Mouse (Mus musculus) G1E (cell line): ENCODE data around the gene Ereg. TPM values are rescaled to one million over a fixed set of nuclear protein-coding genes. Genes with fewer than 3 reads are reported as not detected.

Experiments
- ATAC-seq: 2 replicates; pipeline ENCODE4 v1.8.0; 2016; ENCODE audit warnings: mild to moderate bottlenecking; ENCODE audit not compliant: insufficient number of reproducible peaks, poor library complexity, low FRiP score, severe bottlenecking; ENCODE audit errors: extremely low read depth
- DNase-seq: peaks from one replicate; pipeline ENCODE4 v3.0.0; 2012; ENCODE audit warnings: low spot score
- H3K27me3 ChIP-seq: 2 replicates; pipeline ENCODE4 v1.6.1; 2012; ENCODE audit warnings: mild to moderate bottlenecking, low read length, inconsistent platforms; ENCODE audit not compliant: insufficient read depth
- H3K36me3 ChIP-seq: replicated peaks from 2 replicates; pipeline ENCODE3; 2012; ENCODE audit warnings: mild to moderate bottlenecking, inconsistent platforms
- H3K4me1 ChIP-seq: 2 replicates; pipeline ENCODE4 v1.6.1; 2012; ENCODE audit warnings: low read depth, low read length, inconsistent platforms, mixed read lengths; ENCODE audit not compliant: insufficient read depth
- H3K4me3 ChIP-seq: 2 replicates; pipeline ENCODE4 v1.5.1; 2012; ENCODE audit warnings: low read depth, mild to moderate bottlenecking, inconsistent platforms, low read length, moderate library complexity, mixed read lengths
- H3K9me3 ChIP-seq: replicated peaks from 2 replicates; pipeline ENCODE4 v1.6.1; 2012; ENCODE audit warnings: inconsistent platforms
- CTCF ChIP-seq: IDR thresholded peaks from 2 replicates; pipeline ENCODE4 v1.5.1; 2012; ENCODE audit warnings: low read depth, low read length, inconsistent platforms, mixed read lengths
- GATA1 ChIP-seq: IDR thresholded peaks from 2 replicates; pipeline ENCODE4 v1.6.1; 2012; ENCODE audit warnings: borderline replicate concordance, low read length, inconsistent platforms, mixed read lengths
- GATA2 ChIP-seq: IDR thresholded peaks from 2 replicates; pipeline ENCODE4 v1.6.1; 2012; ENCODE audit warnings: low read depth, low read length, inconsistent platforms, borderline replicate concordance
- POLR2AphosphoS5 ChIP-seq: IDR thresholded peaks from 2 replicates; pipeline ENCODE4 v1.6.1; 2012; ENCODE audit warnings: low read depth, low read length, inconsistent platforms; ENCODE audit not compliant: insufficient replicate concordance
- TAL1 ChIP-seq: conservative IDR thresholded peaks from 2 replicates; pipeline ENCODE4 v1.6.1; 2012; ENCODE audit warnings: low read depth, low read length, inconsistent platforms, mixed read lengths
- polyA plus RNA-seq: library from polyadenylated mRNA; stranded (reverse); fragments of >175 nt; gene quantifications from 2 replicates; pipeline ENCODE4 v1.2.3, GENCODE M21; 2012
- total RNA-seq, 2 experiments: library from RNA; stranded (forward) in 1 of 2; stranded (reverse) in 1 of 2; fragments of 200-1000 nt in 1 of 2; fragments of >200 nt in 1 of 2; fragmentation: Nextera tagmentation in 1 of 2; gene quantifications; 2 replicates each; pipeline ENCODE4 v1.2.3; 2014 to 2017

Gene Ereg
- total RNA-seq (2014; fragmentation: Nextera tagmentation), result not detected in 2 replicates
- 0.06 TPM in 1 of 2 replicates, not detected in the other for total RNA-seq (2017)
- polyA plus RNA-seq, result not detected in 2 replicates

DNA sequence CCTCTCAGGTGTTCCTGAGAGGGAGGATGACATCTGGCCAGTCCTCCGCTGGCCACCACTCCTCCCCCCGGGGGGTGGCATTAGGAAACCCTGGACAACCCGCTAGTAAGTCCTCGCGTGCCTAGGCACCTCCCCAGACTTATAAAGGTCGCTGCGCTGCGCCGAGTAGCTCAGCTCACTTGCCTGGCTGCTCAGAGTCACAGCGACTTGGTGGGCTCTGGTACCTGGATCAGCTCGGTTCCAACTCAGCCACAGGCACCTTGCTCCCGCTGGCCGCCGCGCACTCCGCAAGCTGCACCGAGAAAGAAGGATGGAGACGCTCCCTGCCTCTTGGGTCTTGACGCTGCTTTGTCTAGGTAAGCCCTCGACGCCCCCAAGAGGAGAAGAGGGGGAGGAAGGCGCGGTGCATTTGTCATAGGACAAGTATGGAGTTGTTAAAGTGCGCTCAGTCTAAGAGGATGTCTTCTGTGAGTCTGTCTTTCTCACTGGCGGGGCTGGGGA is at the start of gene Ereg:
Gene Ereg, plus strand, starts transcription at position 173 of the 501 bp plus-strand sequence.
- Histone ChIP-seq H3K9me3 (no peaks in the 10 kb centered on the region; the same call in 1 of the 2 replicates), H3K27me3 (peaks cover 5% of the 10 kb centered on the region; the same call in 1 of the 2 replicates), H3K4me3 (no peak within 1 kb of the TSS), H3K36me3 (no peaks in the 10 kb centered on the region), H3K4me1 (no peaks in the 10 kb centered on the region)
- no peak for TF ChIP-seq POLR2AphosphoS5
- TF ChIP-seq GATA2, result no peak
- TF ChIP-seq CTCF, result no peak
- TF ChIP-seq TAL1, result no peak
- TF ChIP-seq GATA1, result no peak
- ATAC-seq (no peak), DNase-seq (no peak)

DNA sequence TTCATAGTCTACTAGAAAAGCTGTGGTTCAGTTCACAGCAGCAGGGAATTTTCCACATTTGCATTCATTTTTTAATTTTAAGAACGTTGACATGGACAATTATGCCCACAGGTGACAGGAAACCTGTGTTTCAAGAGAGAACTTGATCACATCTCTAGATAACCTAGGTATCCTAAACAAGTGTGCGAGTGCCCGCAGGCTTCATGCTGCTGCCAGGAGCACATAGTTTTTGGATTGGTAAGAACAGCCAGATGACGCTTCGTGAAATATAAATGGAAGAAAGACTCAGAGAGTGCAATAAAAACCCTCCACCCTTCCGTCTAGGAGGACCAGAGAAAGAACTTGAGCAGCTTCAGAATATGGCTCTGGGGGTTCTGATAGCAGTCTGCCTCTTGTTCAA is 47.3 kb upstream of the Ereg start, which contains the start of gene Epgn:
Gene Epgn, plus strand, starts transcription at position 301 of the 400 bp plus-strand sequence.
- Histone ChIP-seq H3K4me3 (no peak within 1 kb of the TSS), H3K27me3 (no peaks in the 10 kb centered on the region), H3K36me3 (no peaks in the 10 kb centered on the region), H3K4me1 (no peaks in the 10 kb centered on the region), H3K9me3 (no peaks in the 10 kb centered on the region)
- DNase-seq (no peak), ATAC-seq (no peak)
- TF ChIP-seq POLR2AphosphoS5 (no peak), GATA1 (no peak), GATA2 (no peak), CTCF (no peak), TAL1 (no peak)

DNA sequence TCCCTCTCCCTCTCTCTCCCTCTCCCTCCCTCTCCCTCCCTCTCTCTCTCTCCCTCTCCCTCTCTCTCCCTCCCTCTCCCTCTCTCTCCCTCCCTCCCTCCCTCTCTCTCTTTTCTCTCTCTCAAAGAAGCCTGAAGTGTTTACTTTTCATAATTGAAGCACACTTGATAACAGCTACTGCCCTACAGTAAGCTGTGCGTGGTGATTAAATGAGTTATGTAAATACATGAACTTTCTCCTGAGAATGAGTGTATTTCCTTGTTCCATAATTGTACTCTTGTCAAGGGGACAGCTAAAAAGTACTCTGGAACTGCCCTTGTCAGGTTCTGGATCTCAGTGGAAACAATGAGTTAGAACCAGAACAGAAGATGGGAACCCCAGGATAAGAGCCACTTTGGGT is 46.6 kb upstream of the Ereg start:
- DNase-seq (no peak), ATAC-seq (no peak)
- Histone ChIP-seq H3K4me1 (no peaks in the 10 kb centered on the region), H3K36me3 (no peaks in the 10 kb centered on the region), H3K27me3 (no peaks in the 10 kb centered on the region), H3K4me3 (no peak overlapping the region), H3K9me3 (no peaks in the 10 kb centered on the region)
- TF ChIP-seq POLR2AphosphoS5 (no peak), GATA1 (no peak), GATA2 (no peak), CTCF (no peak), TAL1 (no peak)

DNA sequence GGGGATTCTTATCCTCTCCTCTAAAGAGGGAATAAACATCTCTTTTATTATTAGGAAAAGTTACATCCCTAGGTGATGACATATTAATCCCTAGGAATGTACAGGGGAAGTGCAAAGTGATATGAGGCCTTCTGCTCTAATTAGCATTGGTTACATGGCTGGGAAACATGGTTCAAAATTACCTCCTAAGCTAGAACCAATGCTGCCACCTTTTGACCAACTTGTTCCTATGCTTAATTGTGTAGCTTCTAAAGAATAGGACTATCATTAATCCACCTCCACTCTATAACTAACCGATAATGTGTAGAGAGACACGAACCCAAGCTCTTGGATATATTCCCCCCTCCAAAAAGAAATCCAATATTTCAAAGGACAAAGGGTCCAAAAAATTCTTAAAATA is 43.8 kb upstream of the Ereg start:
- TF ChIP-seq POLR2AphosphoS5, result no peak
- no peak for TF ChIP-seq GATA1
- no peak for TF ChIP-seq CTCF
- TF ChIP-seq GATA2, result no peak
- TF ChIP-seq TAL1, result no peak
- no peaks in the 10 kb centered on the region for H3K27me3 ChIP-seq
- no peaks in the 10 kb centered on the region for H3K9me3 ChIP-seq
- H3K4me1 ChIP-seq, result no peaks in the 10 kb centered on the region
- ATAC-seq (no peak), DNase-seq (no peak)
- H3K36me3 ChIP-seq, result no peaks in the 10 kb centered on the region
- H3K4me3 ChIP-seq, result no peak overlapping the region

DNA sequence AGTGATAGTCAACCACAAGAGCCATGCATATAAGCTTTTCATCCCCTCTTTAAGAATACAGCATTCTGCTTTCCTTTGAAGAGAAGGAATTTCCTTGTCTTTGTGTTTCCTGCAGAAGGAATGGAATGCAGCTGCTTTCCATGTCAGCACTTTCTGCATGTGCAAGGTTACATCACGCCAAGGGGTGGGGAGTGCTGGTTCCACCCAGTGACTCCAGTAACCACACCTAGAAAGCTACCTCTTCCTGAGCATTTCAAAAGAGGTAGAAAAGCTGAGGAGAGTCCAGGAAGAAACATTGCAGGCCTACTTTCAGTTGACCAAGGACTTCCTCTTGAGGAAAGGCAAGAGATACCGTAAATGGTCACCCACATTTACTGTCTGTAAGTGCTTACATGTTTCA is 39.1 kb upstream of the Ereg start:
- no peak overlapping the region for H3K4me3 ChIP-seq
- H3K9me3 ChIP-seq, result no peaks in the 10 kb centered on the region
- no peaks in the 10 kb centered on the region for H3K27me3 ChIP-seq
- ATAC-seq (no peak), DNase-seq (no peak)
- no peaks in the 10 kb centered on the region for H3K36me3 ChIP-seq
- no peaks in the 10 kb centered on the region for H3K4me1 ChIP-seq
- TF ChIP-seq TAL1, result no peak
- no peak for TF ChIP-seq CTCF
- TF ChIP-seq GATA1, result no peak
- no peak for TF ChIP-seq POLR2AphosphoS5
- no peak for TF ChIP-seq GATA2

DNA sequence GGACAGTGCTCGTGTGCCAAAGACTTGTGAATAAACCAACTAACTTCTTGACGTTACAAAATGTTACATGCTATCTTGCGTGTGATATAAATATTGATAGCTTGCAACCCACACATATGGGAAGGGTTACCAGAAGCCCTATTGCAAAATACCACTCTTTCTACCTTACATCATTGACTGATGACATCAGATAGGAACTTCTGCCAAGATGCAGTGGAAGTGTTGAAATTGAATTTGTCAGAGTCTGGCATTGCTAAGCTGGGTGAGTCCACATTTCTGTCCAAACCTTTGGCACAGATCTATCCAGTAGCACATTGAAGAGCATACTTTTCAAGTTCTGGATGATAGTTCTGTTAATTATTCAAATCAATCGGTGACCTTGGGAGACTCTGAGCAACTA is 37.8 kb upstream of the Ereg start:
- Histone ChIP-seq H3K36me3 (no peaks in the 10 kb centered on the region), H3K27me3 (no peaks in the 10 kb centered on the region), H3K4me3 (no peak overlapping the region), H3K9me3 (no peaks in the 10 kb centered on the region), H3K4me1 (no peaks in the 10 kb centered on the region)
- no peak for TF ChIP-seq CTCF
- TF ChIP-seq POLR2AphosphoS5, result no peak
- no peak for TF ChIP-seq GATA1
- no peak for TF ChIP-seq TAL1
- no peak for TF ChIP-seq GATA2
- ATAC-seq (no peak), DNase-seq (no peak)

DNA sequence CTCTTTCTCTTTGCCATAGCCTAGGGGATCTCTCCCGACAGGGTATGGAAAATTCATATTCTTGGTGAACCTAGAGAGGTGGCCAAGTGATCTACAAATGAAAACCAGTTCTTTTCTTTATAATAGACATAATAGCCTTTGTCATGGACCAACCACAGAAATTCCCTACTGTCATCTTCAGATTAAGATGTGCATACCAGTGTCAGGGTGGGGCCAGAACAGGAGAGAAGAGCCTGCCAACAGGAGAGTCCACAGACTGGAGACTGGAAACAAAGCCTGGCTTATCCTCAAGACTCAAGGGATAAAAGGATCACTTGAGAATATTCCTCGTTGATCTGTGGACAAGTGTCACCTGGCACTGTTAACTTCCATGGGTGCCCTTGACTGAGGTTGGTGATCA is 36.7 kb upstream of the Ereg start:
- H3K27me3 ChIP-seq, result no peaks in the 10 kb centered on the region
- H3K9me3 ChIP-seq, result no peaks in the 10 kb centered on the region
- no peaks in the 10 kb centered on the region for H3K36me3 ChIP-seq
- DNase-seq (no peak), ATAC-seq (no peak)
- no peak overlapping the region for H3K4me3 ChIP-seq
- TF ChIP-seq GATA2, result no peak
- no peak for TF ChIP-seq CTCF
- no peak for TF ChIP-seq POLR2AphosphoS5
- no peak for TF ChIP-seq TAL1
- TF ChIP-seq GATA1, result no peak
- H3K4me1 ChIP-seq, result no peaks in the 10 kb centered on the region
